Mouse (Mus musculus): ENCODE results near the gene Zfp697. TPM values are rescaled to one million over a fixed set of nuclear protein-coding genes. Genes with fewer than 3 reads are reported as not detected.

Zfp697 gene
- polyA plus RNA-seq, 1 experiment from 2014 or later: 5.4 TPM

DNA sequence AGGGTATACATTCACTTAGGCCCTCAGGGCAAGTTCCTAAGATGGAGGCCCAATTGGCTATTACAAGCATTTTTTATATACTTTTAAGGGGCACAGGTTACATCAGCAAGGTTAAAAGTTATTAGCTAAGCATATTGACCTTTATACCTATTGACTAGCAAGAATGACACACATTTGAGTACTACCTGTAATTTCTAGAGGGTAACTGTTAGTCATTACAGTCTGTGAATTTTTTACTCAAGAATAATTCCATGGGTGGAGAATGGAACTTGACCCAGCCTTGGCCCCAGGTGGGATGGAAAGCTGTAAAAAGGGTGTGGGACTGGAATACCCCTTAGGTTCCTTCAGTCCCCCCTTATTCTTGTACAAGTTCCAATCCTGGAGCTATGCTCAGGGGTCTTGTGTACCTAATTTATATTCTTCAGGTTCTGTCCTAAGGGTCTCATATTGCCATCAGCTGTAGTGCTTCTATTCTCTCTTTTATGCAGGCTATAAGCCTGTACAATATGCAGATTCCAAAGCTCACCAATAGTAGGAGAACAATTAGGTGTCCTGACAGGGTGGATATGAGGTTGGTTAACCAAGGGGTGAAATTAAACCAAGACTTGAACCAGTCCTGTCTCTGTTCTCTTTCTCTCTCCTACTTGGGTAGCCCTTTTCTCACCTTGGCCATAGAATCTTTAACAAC, 400.1 kb downstream of the Zfp697 start:
- Histone ChIP-seq H3K36me3 (ENCODE audit: control insufficient read depth, insufficient read depth, low read length) (no peaks in the 10 kb centered on the region), H3K9me3 (replicated peaks; ENCODE audit: control insufficient read depth, low read length) (no peaks in the 10 kb centered on the region), H3K4me3 (replicated peaks; ENCODE audit: low read length) (no peak overlapping the region), H3K4me1 (ENCODE audit: control insufficient read depth, insufficient read depth, low read length) (no peaks in the 10 kb centered on the region), H3K9ac (ENCODE audit: low read length) (no peak overlapping the region), H3K27me3 (ENCODE audit: control insufficient read depth, insufficient read depth, low read length) (no peaks in the 10 kb centered on the region), H3K4me2 (ENCODE audit: low read depth, low read length) (no peak overlapping the region), H3K27ac (ENCODE audit: low read length) (no peak overlapping the region)
- no peak for ATAC-seq (ENCODE audit: insufficient read depth, low FRiP score)

DNA sequence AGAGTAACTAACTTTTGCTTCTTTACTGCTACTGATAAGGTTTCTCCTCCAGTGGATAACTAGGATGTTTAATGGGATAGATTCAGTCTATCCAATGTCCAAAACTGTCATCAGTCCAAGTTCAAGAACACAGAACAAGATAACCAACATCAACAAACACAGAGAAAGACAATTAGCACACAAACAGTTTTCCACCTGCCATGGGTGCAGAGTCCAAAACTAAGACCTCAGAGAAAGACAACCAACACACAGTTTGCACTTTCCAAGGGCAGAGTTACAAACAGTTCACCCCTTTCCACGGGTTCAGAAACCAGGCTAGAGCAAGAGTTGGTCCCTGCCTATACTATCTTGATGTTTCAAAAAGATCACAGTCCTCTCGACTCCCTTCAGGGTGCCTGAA, 404.3 kb downstream of the Zfp697 start:
- H3K4me1 ChIP-seq (ENCODE audit: control insufficient read depth, insufficient read depth, low read length): no peaks in the 10 kb centered on the region
- WGBS: 64% methylated on average over 2 of the region's 2 CpGs
- no peak for ATAC-seq (ENCODE audit: insufficient read depth, low FRiP score)

More for the DNA sequence above, 404.3 kb downstream of the Zfp697 start:
- Histone ChIP-seq H3K27ac (ENCODE audit: low read length) (no peak overlapping the region), H3K4me2 (ENCODE audit: low read depth, low read length) (no peak overlapping the region), H3K9ac (ENCODE audit: low read length) (no peak overlapping the region), H3K36me3 (ENCODE audit: control insufficient read depth, insufficient read depth, low read length) (no peaks in the 10 kb centered on the region), H3K4me3 (replicated peaks; ENCODE audit: low read length) (no peak overlapping the region), H3K9me3 (replicated peaks; ENCODE audit: control insufficient read depth, low read length) (no peaks in the 10 kb centered on the region), H3K27me3 (ENCODE audit: control insufficient read depth, insufficient read depth, low read length) (no peaks in the 10 kb centered on the region)

Other genes with a start within 250 kb of the Zfp697 start
- not detected in 2 replicates for gene Adam30, start 221.8 kb upstream of the Zfp697 start, polyA plus RNA-seq (2015; fragmentation: Nextera tagmentation; extraction: Ambion mirVana)
- 0.30 and 1.1 TPM in 2 replicates for gene Reg4, start 160.3 kb upstream of the Zfp697 start, polyA plus RNA-seq (2015; fragmentation: Nextera tagmentation; extraction: Ambion mirVana)
- 91.5 and 93.3 TPM in 2 replicates for gene Hmgcs2, start 102.0 kb upstream of the Zfp697 start, polyA plus RNA-seq (2015; fragmentation: Nextera tagmentation; extraction: Ambion mirVana)
- gene Phgdh, start 42.5 kb upstream of the Zfp697 start, polyA plus RNA-seq (2015; fragmentation: Nextera tagmentation; extraction: Ambion mirVana): 222 and 234 TPM in 2 replicates
- 0.08 TPM in 1 of 2 replicates, not detected in the other for gene Gm4450, start 74.7 kb downstream of the Zfp697 start, polyA plus RNA-seq (2015; fragmentation: Nextera tagmentation; extraction: Ambion mirVana)
- not detected in 2 replicates for gene Hsd3b4, start 128.1 kb downstream of the Zfp697 start, polyA plus RNA-seq (2015; fragmentation: Nextera tagmentation; extraction: Ambion mirVana)
- not detected in 2 replicates for gene Gm10681, start 206.3 kb downstream of the Zfp697 start, polyA plus RNA-seq (2015; fragmentation: Nextera tagmentation; extraction: Ambion mirVana)
- gene Hsd3b5, start 247.8 kb downstream of the Zfp697 start, polyA plus RNA-seq (2015; fragmentation: Nextera tagmentation; extraction: Ambion mirVana): not detected in 2 replicates

Data from stomach, embryonic 16.5 days (tissue).